Mouse (Mus musculus) urinary bladder, postnatal 25 days (tissue): ENCODE results near the gene Itgb1bp1.

Experiments
- DNase-seq: peaks from one replicate; pipeline ENCODE4 v3.0.0; 2022; ENCODE audit warnings: low spot score

The Itgb1bp1 gene

DNA sequence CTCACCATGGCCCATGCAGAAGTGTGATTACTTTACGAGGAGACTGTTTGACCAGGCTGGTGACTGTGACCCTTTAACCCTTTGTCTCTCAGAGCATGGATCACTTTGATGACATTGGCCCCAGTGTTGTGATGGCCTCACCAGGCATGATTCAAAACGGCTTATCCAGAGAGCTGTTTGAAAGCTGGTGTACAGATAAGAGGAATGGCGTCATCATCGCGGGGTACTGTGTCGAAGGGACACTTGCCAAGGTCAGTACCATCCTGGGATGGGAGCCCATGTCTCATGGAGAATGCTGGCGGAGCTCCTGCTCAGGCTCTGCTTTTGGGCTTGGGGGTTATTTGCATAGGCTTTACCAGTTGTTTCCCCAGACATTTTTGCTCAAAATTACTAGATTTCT, 15.2 kb upstream of the Itgb1bp1 start:
- no peak for DNase-seq

DNA sequence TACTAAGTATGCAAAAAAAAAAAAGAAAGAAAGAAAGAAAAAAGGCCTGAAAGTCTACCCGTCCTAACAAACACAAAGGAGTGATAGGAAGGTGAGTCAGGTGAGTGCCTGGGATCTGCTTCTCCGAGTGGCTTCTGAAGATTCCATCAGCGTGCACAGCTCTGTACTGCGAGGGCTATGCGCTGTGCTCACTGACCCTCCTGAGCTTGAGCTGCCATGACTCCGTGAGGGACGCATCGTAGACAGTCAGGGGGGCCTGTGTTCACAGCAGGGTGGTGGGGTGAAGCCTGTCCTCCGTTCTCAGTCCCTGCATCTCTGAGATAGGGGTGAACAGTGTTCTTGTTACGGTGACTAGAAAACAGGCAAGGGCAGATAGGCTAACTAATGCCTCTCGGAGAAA, 12.8 kb upstream of the Itgb1bp1 start:
- DNase-seq: no peak

DNA sequence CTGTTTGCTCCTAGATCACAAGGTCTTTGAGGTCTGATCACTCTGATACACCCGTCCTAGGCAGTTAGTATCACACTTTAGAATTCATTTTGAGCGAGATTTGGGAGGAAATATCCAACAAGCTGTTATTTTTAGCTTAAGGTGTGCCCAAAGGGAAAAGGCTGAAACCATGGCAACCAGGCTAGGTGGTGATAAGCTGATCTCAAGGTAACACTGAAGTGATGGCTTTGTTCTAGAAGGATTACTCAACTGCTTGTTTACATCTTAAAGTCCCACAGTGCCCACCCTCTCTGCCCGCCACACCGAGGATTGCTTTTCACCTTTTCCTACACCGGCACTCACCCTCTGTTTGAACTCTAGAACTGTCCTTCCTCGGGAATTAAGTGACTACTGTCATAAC, 3.6 kb upstream of the Itgb1bp1 start:
- no peak for DNase-seq

DNA sequence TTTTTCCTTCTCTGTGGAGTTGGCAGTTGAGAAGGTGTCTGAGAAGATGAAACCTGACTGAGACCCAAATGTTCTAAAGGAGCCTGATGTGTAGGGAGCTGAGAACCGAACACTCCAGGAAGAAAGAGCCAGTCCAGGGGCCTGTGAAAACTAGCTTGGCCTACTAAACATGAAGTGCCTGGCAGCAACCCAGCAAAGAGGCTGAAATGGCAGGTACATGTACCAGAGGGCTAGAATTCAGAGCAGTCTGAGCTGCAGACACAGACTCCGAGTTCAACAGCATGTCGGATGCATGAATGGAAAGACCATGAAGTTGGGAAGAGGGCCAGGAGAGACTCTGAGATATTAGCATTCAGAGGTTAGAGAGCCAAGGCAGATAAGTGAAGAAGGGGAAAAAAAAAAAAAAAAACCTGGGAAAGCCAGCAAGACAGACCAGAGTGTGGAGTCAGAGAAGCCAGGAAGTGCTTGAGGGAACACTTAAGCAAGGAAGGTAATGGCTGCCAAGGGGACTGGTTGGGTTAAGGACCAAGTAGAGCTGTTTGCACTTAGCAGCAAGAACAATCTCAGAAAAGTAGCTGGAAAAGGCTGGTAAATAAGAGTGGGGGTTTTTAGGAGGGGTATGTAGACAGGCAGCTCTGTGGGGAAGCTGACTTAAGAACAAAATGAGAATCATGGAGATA, 2.8 kb upstream of the Itgb1bp1 start:
- no peak for DNase-seq

DNA sequence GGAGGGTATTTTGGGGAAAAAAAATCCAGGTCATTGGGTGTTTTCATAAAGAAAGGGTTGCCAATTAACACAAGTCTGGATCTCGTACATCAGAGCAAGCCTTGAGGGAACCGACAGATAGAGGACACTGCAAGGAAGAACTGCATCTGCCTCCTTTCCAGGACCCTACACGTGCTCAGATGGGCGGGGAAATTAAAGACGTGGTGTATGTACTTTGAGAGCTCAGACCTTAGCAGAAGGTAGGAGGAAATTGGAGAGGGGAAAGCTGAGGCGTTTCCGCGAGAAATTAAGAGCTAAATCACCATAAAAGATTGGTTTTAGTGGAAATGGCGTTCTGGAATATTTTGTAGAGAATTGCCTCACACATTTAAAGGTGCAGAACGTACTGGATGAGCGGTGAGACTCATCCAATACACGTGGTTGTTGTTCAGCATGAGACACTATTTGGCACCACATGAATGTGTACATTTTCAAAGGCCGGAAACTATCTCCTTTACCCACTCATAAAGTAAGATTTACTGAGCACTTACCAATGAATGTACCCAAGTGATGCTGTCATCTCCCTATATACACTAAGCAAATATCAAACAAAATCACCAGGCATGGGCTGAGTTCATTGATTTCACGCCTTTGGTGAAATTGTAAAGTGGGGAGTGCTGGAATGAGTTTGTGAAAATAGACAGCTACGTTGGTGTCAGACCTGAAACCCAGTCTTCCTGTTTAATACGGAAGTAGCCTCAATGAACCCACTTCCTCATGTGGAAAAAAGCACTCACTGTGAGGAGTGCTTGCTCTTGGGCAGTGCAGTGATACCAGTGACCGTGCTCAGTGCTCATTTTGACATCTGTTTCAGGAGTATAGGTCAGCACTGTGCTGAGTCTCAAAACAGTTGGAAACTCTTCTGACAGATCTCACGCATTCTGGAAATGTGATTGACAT, 897 bp upstream of the Itgb1bp1 start:
- DNase-seq: peak; percentile 18

DNA sequence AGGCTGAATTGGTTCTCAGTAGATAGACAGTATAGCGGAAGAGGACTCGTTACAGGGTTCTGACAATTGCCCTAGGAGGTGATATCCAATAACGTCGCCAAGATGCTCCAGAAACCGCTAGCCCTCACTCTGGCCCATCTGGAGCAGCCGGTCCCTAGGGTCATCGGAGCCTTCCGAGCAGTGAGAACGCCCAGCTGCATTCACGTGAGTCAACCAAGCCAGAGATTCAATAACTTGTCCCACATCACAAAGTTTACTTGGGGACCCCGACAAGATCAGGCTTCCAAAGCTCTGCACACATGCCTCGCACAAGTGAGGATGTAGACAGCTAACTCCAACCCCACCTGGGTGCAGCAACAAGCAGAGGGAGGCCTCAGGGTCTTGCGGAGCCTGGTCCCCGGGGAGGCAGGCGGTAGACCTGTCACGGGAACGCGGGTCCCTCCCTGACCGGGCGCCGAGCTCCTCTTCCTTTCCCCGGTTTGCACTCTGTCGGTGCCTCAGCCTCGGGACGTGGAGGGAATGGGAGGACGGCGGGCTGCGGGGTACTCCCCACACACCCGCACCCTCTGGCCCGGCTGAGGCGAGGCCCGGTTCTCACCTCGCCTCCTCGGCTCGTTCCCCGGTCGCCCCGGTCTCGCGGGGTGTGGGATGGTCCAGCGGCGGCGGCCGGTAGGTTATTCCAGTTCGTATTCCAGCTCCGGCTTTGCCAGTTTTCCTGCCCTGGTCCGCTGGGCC, 409 bp downstream of the Itgb1bp1 start:
- DNase-seq: no peak

DNA sequence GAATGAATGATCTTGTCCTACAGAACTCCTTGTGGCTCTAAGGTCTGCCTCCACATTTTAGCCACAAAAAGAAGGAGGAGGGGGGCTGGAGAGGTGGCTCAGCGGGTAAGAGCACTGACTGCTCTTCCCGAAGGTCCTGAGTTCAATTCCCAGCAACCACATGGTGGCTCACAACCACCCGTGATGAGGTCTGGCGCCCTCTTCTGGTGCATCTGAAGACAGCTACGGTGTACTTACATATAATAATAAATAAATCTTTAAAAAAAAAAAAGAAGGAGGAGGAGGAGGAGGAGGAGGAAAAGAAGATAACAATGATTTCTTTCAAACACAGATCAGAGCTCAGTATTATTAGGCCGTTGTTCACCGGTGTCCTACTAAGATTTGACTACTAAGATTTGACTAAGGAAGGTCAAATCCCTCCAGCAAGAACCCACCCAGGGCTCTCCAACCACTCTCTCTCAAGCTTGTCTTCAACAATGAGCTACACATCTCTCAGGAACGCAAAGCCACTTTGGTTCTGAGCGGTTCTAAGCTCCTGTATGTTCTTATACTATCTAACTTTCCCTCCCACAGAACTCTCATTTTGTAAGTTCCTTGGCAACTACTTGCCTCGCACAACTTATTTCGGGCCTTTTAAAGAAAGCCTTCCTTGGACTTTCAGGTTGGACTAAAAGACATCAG, 1.2 kb downstream of the Itgb1bp1 start, which contains the start of gene Cpsf3:
Gene Cpsf3 (plus strand): TSS at position 631 of the 681 bp plus-strand sequence.
- DNase-seq: no peak

DNA sequence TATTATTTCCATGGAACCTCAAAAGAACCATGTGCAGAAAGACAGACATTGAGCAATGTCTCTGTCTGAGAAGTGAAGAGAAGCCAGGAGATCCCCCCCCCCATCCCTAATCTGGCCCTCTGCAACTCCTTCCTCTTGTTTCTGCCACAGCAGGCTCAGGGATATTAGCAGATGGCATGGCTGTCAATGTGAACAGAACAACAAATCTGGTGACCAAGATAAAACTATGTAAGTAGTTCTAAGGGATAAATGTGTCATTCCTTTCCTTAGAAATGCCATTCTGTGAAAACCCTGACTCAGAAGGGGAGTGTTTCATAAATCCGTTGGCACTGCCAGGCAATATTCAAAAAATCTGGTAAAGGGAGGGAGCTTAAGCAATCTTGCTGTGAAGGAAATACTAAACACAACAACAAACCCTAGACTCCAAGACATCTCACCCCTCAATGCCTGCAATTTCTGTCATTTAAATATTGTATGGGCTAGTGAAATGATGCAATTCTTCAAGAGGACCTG, 8.7 kb downstream of the Itgb1bp1 start:
- DNase-seq: no peak

DNA sequence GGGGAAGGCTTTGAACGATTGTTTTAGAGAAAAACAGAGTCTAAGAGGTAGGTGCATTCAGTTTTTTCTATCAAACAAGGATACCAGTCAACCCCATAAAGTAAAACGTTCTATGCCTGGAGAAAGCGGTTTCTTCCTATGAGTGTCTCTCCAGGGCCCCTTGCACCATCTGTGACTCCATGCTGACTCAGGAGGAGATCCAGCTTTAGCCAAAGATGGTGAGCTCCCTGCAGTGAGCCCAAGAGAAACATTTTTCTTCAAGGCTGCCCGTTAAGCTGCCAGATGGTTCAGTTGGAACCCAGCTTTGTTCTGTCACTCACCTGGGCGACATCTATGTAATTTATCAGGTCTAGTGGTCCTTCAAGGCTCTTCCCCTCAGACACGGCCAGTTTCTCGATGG, 11.6 kb downstream of the Itgb1bp1 start:
- no peak for DNase-seq

DNA sequence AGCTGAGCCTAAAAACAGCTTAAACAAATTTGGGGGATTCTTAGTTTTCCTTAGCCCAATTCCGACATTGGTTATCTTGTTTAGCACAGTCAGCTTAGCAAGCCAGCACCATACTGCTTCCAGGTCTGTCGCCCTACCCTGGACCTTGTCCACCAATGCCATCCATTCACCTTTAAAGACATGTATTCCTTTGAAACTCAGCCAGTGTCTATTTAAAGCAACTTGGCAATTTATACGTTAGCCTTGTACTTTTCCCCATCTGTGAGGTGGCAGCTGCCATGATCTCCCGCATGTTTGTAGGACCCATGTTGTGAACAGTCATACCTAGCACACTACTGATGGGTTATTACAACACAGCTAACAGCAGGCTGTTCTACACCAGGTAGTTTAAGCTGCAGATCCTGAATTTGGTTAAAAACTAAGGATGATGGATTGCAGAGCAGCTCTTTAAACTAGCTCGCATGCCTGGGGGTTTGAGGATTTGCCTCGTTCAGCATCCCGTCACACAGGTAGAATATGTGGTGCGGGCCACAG, 17.9 kb downstream of the Itgb1bp1 start:
- DNase-seq: no peak

DNA sequence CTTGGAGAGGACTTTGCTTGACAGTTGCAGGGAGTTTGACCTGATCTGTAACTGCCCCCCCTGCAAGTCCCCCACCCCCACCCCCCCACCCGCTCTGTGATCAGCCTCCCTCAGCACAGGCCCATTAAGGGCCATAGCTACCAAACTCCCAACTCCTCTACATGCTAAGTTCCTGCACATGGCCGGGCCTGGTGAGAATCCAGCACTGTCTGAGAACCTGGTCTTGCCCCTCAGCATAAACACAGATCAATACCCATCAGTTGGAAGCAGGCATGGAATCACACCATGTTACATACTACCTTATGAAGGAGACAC, 19.3 kb downstream of the Itgb1bp1 start:
- no peak for DNase-seq

DNA sequence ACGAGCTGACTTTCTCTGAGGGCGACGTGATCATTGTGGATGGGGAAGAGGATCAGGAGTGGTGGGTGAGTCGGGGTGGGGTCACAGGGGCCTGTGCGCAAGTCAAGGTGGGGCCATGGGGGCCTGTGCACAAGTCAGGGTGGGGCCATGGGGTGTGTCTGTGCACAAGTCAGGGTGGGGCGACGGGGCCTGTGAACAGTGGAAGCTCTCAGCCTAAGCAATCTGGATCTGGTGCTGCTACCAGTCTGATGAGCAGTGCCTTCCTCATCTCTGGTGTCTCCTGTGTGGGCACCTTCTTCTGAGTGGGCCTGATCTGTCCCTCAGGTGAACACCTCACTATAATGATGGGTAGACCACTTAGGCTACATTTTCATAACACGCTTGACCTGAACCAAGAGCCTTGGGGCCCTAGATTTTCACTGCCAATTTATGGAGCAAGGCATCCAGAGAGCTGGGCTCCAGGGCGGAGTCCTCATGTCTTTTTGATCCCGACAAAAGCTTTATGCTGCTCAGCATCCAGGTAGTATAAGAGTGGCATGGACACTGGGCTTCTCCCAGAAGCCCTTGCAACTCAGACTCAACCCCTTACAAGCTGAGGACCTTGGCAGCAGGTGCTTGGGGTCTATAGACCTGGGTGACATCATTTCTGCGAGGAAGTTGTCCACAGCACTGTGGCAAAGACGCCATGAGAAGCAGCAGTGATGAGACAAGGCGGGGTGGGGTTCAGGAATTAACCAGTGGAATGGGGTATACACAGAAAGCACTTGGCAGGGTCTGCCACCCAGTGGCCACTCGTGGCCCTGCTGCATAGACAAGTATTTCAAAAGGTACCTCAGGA, 19.9 kb downstream of the Itgb1bp1 start:
- DNase-seq: peak; percentile 30

DNA sequence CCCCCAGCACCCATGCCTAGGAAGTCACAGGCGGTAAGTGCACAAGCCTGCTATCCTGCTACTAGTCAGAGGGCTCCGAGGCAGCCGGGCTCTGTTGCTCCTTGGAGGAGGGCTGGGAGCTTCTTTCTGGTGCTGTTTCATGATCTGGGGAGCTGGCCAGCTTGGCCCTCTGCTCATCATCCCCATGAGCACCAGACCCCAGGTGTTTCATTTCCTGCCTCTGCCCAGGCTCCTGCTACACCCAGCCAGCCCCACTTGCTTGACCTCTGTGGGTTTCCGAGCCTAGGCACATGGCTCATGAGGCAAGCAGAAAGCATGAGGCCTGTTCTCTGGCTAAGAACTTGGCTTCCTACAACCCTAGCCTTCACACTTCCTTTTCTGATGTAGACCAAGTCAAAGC, 20.6 kb downstream of the Itgb1bp1 start:
- no peak for DNase-seq

DNA sequence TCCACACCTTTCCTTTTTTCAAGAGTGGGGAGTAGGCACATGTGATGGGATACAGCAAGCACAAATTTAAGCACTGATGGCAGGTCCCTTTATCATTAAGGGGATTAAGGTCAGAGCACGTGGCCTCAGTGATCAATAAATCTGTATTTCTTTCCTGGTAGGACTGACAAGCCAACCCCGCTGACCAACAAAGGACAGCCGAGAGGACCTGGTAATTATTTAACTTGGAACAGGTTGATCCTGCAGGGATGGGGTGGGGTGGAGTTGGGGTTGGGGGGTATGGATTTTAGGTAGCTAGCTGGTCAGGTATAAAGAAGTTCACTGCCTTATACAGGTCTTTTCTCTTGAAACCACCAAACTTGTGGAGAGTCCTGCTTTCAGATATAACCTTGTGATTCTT, 21.1 kb downstream of the Itgb1bp1 start:
- no peak for DNase-seq

DNA sequence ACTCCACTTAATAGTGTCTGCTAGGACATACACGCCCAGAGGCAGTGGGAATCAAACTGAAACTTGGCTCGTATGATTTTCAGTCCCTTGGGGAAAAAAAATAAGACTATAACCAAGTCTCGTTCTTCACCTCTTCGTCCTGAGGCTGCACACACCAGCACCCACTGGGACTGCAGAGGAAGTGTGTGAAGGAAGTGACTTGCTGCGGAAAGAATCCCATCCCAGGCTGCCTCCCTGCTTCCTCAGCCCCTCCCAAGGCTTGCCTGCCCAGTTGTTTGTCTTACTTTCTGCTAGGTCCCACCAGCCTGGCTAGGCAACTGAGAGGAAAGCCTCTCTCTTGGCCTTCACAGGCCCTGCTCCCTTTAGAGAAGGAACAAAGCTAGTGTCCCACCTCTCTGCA, 21.8 kb downstream of the Itgb1bp1 start:
- DNase-seq: no peak

DNA sequence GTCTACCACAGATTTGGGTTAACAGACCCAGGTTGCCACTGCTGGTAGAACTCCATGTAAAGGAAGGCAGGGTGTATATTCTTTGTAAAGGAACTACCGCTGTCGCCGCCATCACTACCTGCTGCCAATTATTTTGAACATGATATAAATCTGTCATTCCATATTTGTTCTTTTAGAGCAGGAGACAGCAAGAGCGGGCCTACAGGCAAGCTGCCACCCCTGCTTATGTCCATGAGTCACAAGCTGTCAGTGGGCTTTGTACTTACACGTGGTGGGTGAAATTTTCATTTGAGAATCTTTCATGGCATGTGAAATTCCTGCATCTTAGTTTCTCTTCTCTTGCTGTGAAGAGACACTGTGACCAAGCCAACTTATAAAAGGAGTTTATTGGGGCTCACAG, 22.8 kb downstream of the Itgb1bp1 start:
- DNase-seq: no peak

DNA sequence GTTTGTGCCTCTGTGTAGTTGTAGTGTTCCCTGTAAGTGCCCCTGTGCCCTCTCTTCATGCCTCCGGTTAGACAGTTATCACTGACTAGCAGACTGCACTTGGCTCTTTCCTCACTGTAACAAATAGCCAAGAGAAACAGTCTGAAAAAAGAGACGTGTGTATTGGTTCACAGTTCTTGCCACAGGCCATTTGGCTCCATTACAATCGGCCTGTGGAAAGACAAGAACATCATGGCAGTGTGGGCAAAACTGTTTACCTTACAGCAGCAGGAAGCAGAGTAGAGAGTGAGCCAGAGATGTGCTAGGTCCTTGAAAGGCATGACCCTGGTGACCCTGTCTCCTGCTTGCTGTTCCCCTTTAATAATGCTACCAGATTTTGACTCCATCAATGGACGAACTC, 24.6 kb downstream of the Itgb1bp1 start:
- DNase-seq: no peak

DNA sequence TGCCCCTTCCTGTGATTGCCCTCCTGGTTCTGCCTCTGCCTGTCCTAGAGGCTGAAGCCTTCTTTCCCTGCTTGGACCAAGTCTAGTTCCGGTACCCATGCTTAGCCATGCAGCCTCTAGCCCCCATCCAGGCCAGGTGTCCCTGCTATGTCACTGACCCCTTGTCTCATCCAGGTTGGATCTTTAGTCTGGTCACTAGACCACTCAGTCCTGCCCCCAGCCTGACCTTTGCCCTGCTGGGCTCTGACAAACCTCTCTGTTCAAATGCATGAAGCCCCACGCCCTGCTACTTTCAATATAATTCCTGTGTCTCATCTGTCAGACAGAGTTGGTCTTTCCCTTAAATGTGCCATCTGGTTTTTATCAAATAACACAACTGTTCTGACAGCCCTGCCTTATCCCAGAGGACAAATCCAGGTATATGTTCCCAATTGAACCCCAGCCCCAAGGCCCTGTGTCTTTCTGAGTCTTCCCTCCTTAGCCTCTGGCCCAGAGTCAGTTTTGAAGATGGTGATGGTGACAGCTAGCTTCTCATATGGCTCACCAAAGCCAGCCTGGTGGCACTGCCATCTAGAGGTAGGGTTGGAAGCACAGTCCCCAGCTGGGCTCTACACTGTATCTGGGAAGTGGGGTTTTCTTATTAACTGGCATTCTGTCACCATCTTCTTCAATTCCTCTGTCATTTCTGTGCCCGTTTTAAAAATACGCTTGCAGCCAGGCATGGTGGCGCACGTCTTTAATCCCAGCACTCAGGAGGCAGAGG, 25.4 kb downstream of the Itgb1bp1 start:
- no peak for DNase-seq

DNA sequence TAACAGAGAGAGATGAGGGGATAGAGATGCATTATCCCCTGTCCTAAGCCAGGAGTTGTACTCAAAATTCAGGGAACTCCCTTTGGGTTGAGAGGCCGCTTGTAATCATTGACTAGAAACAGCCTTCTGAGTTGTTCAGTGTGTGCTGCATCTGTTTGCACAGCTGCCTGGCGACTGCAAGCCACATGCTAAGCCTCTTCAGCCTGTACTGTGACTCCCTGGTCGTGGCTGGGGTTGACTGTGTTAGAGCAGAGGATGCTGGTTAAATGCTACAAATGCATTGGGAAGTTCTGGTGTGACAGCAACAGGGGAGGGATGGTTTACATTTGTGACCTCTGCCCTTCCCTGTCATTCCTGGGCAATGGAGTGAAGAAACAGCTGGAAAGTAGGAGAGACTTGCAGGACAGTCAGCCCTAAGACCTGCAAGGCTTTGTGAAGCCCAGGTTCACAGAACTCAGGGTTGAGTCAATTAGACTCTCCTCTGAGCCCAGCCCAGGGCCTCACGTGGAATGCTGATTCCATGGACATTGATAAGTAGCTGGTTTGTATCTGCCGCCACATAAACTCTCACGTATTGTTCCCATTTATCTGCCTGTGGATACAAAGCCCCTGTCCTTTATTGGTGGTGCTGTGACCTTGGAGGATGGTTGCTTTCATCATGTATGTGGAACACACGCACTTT, 38.2 kb downstream of the Itgb1bp1 start:
- DNase-seq: no peak
